Mouse (Mus musculus) ovary, postnatal 10 days (tissue): Measurements from ENCODE around the gene Cma1.
A peak's percentile ranks its signal among the peaks of the same experiment; 100 is the strongest.
"Not testable (repeated sequence)": the region's sequence is repeated elsewhere in the genome, so short reads cannot be mapped to it uniquely, and the experiment has no call there.

Source experiments
- DNase-seq: peaks from one replicate; pipeline ENCODE4 v3.0.0; 2022; ENCODE audit warnings: low spot score

Gene Cma1

GRCm38 (mm10) chr14:55944575-55944974 is at the start of gene Cma1:
Gene Cma1, minus strand, starts transcription at chr14:55944675.
- no peak for DNase-seq

DNA sequence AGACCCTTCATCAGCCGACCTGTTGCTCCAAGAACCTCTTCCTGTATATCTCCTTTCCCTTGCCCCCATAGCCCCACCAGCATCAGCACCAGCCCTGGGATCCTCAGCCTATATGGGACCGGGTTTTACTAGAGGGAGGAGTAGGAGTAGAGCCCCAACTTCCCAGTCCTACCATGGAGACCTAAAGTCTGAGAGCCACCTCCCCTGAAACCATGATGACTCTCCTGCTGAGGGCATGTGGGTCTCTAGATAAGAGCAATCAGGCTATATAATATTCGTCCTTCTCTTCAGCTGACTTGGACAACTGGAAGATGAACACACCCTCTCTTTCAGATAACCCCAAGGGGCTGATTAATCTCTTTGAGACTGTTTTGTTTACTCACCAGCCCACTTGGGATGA is 43.0 kb upstream of the Cma1 start:
- not testable (repeated sequence) for DNase-seq

DNA sequence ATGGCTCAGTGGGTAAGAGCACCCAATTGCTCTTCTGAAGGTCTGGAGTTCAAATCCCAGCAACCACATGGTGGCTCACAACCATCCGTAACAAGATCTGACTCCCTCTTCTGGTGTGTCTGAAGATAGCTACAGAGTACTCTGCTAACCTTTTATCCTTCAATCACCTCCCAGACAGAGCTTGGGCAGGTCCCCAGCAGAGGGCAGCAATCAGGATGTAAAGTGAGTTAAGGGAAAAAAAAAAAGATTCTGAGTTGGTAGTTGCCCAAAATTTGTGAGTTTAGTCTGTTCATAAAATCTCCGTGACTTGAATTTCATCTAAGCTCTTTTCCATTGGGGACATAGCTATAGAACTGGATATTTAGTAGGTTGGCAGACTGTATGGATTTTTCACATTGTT is 19.4 kb upstream of the Cma1 start:
- not testable (repeated sequence) for DNase-seq

DNA sequence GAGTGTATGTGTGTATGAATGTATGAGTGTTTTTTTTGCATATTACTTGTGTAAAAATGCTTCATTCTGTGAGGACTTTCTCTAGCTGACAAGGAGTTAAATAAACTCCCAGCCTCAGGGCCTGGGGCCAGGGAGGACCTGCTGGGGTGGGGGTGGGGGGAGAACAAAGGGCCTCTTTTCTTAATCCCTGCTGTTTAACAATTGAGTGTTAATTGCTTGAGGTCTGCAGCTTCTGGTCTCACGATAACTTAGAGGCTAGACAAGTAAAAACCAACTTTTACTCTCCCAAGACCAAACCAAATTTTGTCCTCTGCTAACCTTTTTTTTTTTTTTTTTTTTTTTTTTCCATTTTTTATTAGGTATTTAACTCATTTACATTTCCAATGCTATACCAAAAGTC is 18.8 kb upstream of the Cma1 start:
- DNase-seq: no peak

- no peak for DNase-seq
These were observed 6.0 kb upstream of the Cma1 start, which contains the start of gene Cma2 for GRCm38 (mm10) chr14:55950346-55951030. Gene Cma2, plus strand, starts transcription at chr14:55950980.

- DNase-seq: no peak
These were observed 1.9 kb upstream of the Cma1 start for GRCm38 (mm10) chr14:55946269-55946969.

DNA sequence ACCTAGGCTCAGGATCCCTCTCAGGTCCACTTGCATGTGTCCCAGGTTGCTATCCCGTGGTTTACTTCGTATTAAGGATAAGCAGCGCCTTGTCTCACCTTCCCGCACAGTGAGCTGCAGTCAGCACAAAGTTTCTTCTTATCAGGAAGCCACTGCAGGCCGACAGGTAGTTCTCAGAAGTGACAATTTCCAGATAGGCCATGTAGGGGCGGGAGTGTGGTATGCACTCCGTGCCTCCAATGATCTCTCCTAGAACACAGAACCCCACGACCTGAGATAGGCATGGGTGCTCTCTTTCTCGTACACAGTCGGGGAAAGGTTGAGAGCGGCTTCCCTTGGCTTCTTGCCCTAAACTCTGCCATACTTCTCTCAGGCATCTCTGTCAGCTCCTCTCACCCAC is 874 bp downstream of the Cma1 start:
- no peak for DNase-seq

GRCm38 (mm10) chr14:55940070-55940800 is 4.2 kb downstream of the Cma1 start:
- DNase-seq: no peak

- no peak for DNase-seq
These were observed 10.9 kb downstream of the Cma1 start for GRCm38 (mm10) chr14:55933586-55933985.

- DNase-seq: no peak
These were observed 15.0 kb downstream of the Cma1 start for GRCm38 (mm10) chr14:55929263-55929997.

- no peak for DNase-seq
These were observed 17.6 kb downstream of the Cma1 start for GRCm38 (mm10) chr14:55926847-55927246.

DNA sequence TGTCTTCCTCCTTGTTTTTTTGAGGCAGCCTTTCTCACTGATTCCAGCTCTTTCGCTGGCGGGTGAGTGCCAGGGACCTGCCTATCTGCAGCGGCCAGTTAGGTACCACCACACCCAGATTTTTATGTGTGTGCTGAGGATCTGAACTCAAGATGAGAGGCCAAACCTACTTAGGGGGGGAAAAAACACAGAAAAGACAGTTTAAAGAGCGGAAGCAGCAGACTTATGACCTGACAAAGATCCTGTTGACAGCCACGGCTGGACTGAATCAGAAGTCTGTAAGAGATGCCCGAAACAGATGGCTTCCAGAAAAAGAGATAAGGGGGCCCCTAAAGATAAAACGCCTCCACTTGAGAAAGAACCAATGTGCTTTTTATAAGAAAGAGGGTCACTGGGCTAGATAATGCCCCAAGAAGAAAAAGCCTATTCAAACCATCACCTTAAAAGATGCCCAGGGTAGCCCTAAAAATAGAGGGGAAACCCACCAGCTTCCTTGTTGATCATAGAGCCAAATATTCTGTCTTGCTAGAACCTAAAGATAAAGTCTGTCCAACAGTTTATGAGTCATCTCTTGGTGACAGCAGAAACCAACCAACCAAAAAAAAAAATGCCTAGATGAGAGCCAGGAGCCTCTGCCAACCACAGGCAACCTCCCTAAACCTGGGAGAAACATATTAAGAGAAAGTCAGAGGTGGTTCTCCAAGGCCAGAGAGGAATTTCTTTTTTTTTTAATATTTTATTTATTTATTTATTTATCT is 21.8 kb downstream of the Cma1 start:
- DNase-seq: no peak

DNA sequence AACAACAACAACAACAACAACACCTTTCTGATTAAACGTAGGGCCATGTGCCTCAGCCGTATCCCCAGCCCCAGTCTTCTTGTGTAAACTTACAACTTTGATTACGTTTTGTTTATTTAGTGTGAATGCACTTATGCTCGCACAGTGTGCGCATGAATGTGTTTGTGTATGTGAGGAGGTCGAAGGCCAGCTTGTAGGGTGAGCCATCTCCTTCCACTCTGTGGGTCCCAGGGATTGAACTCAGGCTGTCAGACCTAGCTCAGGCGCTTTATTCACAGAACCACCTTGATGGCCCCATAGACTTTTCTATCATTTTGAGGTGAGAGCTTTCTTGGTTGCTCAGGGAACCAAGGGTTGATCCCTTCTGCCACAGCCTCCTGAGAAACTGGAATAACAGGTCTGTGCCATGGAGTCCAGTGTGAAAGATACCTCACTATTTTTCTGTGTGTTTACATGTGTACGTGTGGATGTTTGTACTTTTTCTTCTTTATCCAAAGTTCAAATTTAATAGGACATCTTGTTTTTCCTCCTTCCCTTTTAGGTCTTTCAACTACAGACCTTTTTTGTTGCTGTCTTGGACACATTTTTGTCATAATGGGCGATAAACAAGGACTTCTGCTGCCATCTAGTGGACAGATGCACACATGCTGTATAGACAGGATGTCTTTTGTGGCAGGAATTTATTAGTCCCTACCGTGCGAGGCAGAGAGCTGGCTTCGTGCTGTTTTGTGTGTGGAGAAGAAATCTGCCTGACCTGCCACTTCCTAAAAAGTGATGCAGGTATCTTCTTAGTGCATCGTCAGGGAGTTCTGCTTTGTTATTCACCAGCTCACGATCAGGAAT is 26.0 kb downstream of the Cma1 start:
- no peak for DNase-seq

DNA sequence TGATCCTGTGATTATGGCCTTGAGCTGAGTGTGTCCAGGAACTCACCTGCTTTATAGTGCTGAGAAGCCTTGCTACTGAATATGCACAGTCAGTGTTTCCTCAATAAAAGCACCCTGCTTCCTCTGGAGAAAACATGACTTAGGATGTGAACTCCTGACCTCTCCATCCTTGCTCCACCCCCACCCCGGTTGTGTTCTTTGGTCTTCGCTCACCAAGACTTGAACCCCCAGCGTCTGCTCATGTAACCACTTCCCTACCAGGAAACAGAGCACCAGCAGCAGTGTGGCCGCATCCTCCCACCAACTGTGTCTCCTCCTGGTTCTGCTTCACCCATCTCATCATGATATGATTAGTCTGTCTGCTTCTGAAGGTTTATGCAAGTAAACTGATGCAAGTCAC is 31.1 kb downstream of the Cma1 start:
- DNase-seq: no peak

- DNase-seq: no peak
These were observed 39.0 kb downstream of the Cma1 start for GRCm38 (mm10) chr14:55905518-55905917.

DNA sequence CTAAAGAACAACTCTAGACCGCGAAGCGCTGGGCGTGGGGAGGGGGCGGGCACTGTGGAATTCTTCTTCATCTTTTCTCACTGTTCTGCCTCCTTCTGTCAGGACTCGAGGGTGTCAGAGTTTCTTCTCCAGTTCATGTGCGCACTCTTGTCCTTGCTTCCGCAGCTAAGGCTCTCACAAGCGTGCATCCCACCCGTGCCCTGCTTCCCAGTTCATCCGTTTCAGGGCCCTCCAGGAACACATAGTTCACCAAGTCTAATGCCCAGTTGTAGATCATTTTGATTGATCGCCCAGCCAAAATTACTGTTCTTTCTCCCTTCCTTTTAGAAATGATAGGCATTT is 44.1 kb downstream of the Cma1 start:
- DNase-seq: no peak

- peak; percentile 68 for DNase-seq
These were observed 44.6 kb downstream of the Cma1 start, which contains the start of gene Sdr39u1 for GRCm38 (mm10) chr14:55899701-55900413. Gene Sdr39u1, minus strand, starts transcription at chr14:55900293.

DNA sequence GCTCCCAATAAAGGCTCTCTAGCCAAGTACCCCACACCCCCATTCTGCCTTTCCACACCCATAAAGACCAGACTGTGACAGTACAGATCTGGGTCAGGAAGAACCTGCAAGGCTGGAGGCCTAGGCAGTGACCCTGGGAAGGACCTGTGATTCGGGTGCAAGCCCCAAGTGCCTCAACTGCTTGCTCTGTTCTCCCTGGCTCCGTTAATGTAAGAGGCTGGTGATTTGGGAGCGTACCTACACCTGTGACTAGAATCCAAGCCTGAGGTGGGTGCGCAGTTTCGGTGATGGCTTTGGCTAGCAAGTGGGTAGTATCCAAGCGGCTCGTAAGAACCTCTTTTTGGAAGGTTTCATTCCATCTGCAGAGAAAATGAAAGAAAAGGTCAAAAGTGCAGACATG is 45.5 kb downstream of the Cma1 start:
- no peak for DNase-seq

GRCm38 (mm10) chr14:55897671-55898070 is 46.8 kb downstream of the Cma1 start:
- no peak for DNase-seq
